Mouse (Mus musculus) fibroblast of lung, adult 2 months (primary cell): Measurements from ENCODE around the gene B4galnt3.

Source experiments
- DNase-seq: peaks from one replicate; pipeline ENCODE4 v3.0.0-alpha.2; 2011; ENCODE audit warnings: low read depth

The B4galnt3 gene

GRCm38 (mm10) chr6:120219281-120219680 is 75.1 kb downstream of the B4galnt3 start:
- DNase-seq = no peak

DNA sequence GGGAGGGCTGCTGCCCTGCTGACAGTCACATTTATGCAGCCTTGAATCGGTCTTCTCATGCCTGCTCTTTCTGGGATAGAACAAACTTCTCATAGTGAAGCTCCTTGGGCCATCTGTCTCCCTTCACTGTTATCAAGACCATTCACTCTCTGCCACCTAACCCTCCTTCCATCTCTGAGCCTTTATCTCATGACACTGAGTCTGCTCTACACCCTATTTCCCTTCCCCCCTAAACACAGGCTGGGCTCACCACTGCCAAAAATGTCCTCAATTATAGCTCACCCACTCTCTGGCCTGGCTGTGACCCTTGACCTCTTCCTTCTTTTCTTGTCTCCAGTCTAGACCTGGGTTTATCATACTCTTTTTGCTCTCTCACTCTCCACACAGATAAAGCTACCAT is 77.7 kb downstream of the B4galnt3 start:
- no peak for DNase-seq

- no peak for DNase-seq
Measured at GRCm38 (mm10) chr6:120211536-120211935, 82.8 kb downstream of the B4galnt3 start.

GRCm38 (mm10) chr6:120206586-120206985 is 87.8 kb downstream of the B4galnt3 start:
- DNase-seq = no peak

GRCm38 (mm10) chr6:120202406-120202805 is 92.0 kb downstream of the B4galnt3 start:
- no peak for DNase-seq

GRCm38 (mm10) chr6:120201956-120202355 is 92.4 kb downstream of the B4galnt3 start:
- DNase-seq = no peak

- DNase-seq = no peak
Measured at GRCm38 (mm10) chr6:120199638-120200394, 94.5 kb downstream of the B4galnt3 start.

DNA sequence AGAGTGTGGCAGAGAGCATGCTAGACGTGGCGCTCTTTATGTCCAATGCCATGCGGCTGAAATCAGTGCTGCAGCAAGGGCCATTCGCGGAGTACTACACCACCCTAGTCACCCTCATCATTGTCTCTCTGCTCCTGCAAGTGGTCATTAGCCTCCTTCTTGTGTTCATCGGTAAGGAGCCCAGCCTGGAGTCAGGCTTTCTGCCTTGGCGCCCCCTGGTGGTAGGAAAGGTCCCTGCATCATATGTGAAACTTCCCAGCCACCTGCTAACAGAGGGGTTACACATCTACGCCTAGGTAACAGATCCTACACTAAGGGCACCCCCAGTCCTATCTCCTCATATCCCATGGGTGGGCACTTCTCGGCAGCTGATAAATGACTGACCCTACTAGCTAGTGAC is 96.4 kb downstream of the B4galnt3 start:
- DNase-seq = no peak

DNA sequence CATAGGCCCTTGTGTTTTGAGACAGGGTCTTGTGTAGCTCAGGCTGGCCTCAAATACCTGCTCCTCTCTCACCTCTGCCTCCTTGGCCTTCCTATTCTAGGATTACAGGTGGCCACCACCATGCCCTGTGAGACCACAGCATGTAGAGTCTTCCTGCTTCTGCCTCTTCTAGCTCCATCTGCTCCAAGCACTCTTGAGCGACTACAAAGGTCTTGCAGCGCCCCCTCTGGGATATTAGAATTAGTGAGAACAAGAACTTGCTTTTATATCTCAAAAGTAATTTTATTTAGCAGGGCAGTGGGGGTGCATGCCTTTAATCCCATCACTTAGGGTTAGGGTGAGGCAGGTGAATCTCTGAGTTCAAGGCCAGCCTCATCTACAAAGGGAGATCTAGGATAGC is 97.5 kb downstream of the B4galnt3 start:
- no peak for DNase-seq

- no peak for DNase-seq
Measured at GRCm38 (mm10) chr6:120194963-120195362, 99.4 kb downstream of the B4galnt3 start.

GRCm38 (mm10) chr6:120194305-120194704 is 100.1 kb downstream of the B4galnt3 start:
- DNase-seq = no peak

DNA sequence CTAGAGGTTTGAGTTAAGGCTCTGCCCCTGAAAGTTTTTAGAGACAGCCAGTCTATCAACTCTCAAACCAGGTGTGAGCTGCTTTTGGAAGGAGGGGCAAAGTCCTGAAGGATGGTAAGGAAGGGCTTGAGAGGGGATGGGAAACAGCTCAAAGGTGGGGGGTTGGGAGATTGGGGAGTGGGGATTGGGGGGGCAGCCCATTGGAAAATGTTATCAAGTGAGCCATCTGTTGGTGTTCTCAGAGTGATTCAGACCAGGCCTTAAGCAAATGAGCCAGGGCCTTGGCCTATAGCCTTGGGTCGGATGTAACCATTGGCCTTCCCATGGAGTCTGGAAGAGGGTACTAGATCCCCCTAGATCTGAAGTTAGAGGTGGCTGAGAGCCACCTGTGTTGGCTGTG is 100.6 kb downstream of the B4galnt3 start:
- no peak for DNase-seq

- DNase-seq = peak; percentile 79
Measured at GRCm38 (mm10) chr6:120193174-120193573, 101.2 kb downstream of the B4galnt3 start.

GRCm38 (mm10) chr6:120192211-120192870 is 102.0 kb downstream of the B4galnt3 start:
- DNase-seq = peak; percentile 68

GRCm38 (mm10) chr6:120191396-120192170 is 102.8 kb downstream of the B4galnt3 start:
- DNase-seq = no peak

DNA sequence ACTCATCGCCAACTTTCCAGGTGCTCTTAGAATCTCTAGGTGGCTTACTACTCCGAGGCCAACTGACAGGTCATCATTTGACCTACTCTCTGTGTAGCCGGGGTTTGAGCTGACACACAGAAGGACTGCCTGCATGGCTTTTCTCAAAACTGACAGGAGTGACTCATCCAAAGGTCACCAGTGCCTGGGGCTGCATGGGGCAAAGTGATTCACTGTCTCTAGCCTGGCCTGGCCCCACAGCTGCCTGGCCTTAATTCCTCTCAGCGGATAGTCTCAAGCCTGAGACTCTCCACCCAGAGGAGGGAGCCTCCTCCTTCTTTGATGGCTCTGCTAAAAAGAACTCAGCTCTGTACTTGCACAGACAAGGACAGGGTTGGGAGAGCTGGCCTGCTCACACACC is 103.4 kb downstream of the B4galnt3 start:
- DNase-seq = peak; percentile 73

DNA sequence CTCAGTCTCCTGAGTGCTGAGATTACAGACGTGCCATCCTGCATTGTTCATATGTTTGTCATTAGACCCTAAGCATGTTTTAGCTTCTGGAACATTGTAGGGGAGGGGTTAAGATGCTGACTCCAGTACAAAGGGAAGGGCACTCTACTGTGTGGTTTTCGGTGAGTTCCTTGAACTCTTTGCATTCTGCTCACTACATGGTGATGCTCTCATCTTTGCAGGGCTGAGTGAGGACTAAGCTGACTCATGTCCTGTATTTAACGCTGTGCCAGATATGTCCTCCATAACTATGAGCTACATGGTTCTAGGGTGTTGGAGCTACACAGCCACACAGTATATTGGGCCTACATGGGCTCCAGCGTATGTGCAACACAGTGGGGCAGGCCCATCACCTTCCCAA is 104.0 kb downstream of the B4galnt3 start:
- no peak for DNase-seq

DNA sequence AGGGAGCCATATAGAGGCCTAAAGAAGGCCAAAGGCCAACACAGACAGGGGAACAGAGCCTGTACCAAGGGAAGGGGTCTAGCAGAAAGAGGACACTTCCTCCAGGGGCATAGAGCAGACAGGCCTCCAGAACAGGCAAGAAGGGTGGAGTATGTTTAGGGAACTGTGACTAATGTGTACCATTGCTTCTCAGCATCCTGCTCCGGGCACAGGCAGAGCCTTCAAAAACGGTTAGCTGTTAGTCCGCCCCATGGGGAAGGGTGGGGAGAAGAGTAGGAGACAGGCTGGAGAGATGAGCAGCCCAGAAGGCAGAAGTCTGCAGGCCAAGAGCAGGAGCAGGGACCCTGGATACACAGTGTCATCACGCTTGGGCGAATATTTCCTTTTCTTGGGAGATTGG is 105.1 kb downstream of the B4galnt3 start:
- DNase-seq = no peak

GRCm38 (mm10) chr6:120188376-120189235 is 105.8 kb downstream of the B4galnt3 start:
- no peak for DNase-seq

- DNase-seq = no peak
Measured at GRCm38 (mm10) chr6:120187587-120188176, 106.7 kb downstream of the B4galnt3 start.

- DNase-seq = no peak
Measured at GRCm38 (mm10) chr6:120186594-120186993, 107.8 kb downstream of the B4galnt3 start.
